Mouse (Mus musculus) thymus, adult 2 months (tissue): ENCODE measurements around the gene Plekha3.

ENCODE experiments used
- CTCF ChIP-seq: fragments of 200-500 bp; IDR thresholded peaks from 2 replicates; pipeline ENCODE4 v1.5.1; 2012; ENCODE audit warnings: mild to moderate bottlenecking, control low read depth, low read length, moderate library complexity, borderline replicate concordance; ENCODE audit not compliant: control insufficient read depth, poor library complexity, insufficient read depth; ENCODE audit errors: extremely low read depth
- POLR2A ChIP-seq: fragments of 200-500 bp; IDR thresholded peaks from 2 replicates; pipeline ENCODE4 v1.6.1; 2012; ENCODE audit warnings: mild to moderate bottlenecking, low read length, control low read depth, moderate library complexity; ENCODE audit not compliant: control insufficient read depth, poor library complexity, insufficient read depth; ENCODE audit errors: extremely low read depth

GRCm38 (mm10) chr2:76675451-76675850, 370 bp downstream of the Plekha3 start:
- TF ChIP-seq CTCF: no peak
- no peak for TF ChIP-seq POLR2A
